Mouse (Mus musculus): ENCODE measurements at regions not wholly inside any gene's neighbourhood (a gene's known extent, or its start where the extent isn't known, plus 50 kb on each side); places are given as distances from the start of the nearest gene placed in this dataset.
"Not testable (repeated sequence)": the region's sequence is repeated elsewhere in the genome, so short reads cannot be mapped to it uniquely, and the experiment has no call there.

DNA sequence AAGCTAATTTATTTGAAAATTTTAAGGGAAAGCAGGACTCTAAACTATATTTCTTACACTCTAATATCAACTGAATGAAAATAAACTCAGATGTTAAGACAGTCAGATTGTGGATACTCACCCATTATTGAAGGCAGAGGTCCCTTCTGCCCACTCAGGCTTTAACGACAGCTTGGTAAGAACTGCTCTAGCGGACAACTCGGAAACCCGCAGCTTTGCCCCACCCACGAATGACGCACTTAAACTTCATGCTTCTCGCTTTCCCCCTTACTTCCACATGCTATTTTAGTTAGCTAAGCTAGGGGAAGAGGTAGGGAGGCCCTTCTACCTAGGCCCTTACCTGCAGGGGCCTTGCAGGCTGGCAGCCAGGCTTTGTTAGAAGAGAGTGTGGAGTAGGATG is 50.8 kb upstream of the Elmo1 start:
- no peak for DNase-seq (ENCODE audit: low spot score in 2 of 2)

DNA sequence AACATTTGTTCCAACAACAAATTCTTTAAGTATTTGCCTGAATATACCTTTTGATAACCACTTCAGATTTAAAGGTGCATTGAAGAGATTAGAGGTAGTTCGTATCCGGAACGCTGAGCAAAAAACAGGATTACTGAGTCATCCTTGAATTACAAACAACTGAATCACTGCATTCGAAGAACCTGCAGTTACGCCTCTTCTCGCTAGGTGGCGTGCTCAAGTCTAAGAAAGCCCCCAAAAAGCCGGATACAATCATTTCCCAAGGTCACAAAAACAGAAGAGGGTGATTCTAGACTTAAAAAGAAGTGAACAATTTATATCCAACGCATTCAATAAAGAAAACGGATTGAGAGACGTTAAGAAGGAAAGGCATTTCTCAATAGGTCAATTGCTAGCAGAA is 51.9 kb upstream of the Elmo1 start:
- DNase-seq (ENCODE audit: low spot score in 2 of 2), result no peak

DNA sequence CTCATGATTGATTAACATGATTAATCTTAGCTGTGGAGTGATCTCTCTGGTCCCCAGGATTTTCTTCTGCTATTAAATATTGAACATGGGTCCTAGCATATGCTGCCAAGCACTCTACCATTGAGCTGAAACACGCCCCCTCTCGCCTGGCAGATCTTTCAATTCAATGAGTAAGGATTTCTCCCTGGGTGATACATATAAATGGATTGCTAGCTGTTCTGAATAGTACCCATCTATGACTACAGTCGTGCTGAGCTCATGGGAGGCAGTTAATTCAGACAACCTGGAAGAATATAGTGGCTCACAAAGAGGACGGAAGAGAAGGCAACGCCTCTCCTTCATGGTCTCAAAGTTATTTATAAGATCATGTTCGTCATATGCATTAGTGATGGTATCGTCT is 53.0 kb upstream of the Elmo1 start:
- no peak for DNase-seq (ENCODE audit: low spot score in 2 of 2)

DNA sequence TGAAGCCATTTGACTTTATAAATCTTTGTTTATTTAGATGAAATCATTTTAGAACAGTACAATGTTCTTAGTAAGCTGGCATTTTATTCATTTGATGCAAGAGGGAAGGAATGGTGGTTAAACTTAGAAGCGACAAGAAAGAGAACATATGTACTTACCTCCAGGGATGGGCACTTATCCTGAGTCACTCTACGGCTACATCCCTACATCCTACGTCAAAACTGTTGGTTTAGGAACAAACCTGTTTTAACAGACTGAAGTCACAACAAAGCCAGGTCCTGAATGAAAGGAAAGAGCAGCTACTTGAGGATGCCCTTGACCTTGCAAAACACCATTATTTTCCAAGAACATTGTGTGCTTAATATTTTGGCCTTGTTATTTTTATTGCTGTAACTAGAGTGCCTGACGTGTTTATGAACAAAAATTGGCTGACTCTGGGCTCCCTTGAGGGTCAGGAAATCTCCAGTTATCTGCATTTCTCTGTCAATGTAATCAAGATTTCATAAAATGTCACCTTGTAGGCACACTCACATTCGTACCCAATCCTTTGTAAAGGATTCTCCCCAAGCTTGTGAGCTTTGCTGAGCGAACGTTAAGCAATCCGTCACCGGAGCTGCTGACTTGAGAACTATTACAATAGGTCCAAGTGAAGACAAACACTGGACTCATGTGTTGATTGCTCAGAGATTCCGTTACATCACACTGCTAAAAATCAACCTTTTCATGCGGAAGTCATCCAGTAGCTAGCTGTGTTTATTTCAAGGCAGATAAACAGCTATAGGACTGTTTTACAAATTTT is 56.3 kb upstream of the Elmo1 start:
- no peak for DNase-seq (ENCODE audit: low spot score in 2 of 2)

DNA sequence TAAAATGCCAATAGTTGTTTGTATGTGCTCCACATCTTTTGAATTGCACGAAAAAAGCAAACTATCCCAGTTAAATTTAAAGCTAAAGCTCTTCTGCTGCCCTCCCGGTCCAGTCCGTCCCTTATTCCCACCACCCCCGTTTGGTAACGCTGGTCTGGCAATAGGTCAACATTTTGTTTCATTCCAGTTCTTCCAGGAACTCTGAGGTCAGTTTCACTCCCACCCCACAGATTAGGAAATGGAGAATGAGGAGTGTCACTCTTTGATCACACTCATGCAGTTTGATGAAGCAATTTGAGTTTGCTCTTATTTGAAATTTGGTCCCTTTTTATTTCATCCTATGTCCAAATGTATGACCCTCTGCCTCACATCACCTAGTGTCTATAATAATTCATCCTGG is 58.7 kb upstream of the Elmo1 start:
- DNase-seq (ENCODE audit: low spot score in 2 of 2), result no peak

DNA sequence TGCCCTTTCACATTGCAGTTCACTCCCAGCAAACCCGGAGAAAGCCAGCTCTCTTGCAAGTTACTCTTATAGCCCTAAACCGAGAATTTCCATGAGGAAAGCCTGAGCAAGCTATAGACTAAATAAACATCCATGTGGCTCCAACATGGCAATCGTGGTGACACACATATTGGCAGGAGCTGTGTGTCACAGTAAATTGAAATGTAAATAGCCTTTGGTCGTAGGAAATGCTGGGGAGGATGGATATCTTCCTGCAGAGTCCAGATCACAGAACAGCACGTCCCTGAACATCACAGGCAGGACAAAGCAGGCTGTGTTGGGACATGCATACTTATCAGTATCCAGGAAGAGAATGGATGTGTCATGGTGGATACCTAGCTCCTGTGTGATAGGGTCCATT is 59.3 kb upstream of the Elmo1 start:
- no peak for DNase-seq (ENCODE audit: low spot score in 2 of 2)

DNA sequence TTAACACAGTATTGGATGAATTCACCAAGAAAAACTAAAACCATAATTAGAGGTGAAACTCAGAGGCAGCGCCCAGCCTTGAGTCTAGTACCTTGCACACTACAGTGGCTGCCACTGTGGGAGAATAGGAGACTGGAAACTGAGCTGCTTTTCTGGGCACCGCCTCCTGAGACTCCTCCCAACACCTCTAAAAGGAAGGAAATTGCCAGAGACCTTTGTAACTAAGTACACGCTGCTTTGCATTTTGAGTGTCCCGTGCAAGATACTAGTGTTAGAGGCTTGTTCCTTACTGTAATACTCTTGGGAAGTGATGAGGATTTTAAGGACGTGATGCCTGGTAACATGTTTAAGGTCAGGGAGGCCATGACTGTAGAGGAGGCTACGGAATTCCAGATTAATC is 63.8 kb upstream of the Elmo1 start:
- DNase-seq (ENCODE audit: low spot score in 2 of 2), result no peak

DNA sequence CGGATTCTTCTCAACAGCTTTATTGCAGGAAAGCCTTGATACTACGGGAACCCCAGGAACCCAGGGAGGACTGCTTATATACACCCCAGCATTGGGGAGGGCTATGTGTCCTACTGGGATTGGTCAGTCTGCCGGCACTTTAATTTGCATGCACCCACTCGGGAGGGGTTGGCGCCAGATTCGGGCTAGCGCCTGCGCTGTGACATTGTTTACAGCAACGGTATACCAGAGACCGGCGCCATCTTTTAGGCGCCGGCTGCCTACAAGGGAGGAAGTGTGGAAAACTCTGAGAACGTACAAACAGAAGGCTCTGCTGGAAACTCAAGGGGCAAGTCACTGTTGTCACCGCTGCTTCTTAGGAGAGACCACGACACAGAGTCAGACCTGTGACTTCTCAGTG is 73.9 kb upstream of the Elmo1 start:
- DNase-seq (ENCODE audit: low spot score in 2 of 2), result not testable (repeated sequence)

DNA sequence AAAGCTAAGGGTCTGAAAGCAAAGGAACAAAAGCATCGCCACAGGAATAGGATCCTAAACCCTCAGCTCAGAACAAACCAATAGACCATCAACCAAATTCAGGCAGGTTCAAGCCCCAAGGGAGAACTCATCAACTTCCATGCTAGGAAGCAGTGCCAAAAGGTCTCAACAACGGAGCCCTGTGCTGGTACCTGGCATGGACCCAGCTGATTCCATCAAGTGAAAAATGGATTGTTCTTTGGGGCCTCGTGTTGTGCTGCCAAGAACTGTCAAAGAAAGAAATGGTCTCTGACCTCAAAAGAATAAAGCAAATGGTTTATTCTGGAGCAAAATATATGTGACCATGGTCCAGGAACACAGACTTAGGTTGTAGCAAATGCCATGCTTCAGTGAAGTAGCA is 77.8 kb upstream of the Elmo1 start:
- peak in 1 of 2 experiments; percentile 9 for DNase-seq (ENCODE audit: low spot score in 2 of 2)

DNA sequence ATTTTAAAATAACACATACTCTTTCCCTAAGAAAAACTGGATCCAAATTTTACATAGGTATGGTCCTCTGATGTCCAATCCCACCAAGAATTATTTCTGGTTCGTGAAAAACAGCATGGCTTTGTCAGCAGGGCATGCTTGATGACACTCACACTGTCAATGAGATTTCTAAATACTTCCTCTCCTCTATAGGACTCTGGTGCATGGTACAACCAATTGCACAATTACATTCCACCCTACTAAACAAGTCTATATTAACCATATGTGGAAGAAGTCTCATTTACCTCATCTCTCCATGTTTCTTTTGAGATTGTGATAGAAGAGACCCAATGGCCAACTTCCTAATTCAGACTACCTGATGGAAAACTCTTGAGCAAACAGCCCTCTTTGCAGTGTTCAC is 81.2 kb upstream of the Elmo1 start:
- no peak for DNase-seq (ENCODE audit: low spot score in 2 of 2)

DNA sequence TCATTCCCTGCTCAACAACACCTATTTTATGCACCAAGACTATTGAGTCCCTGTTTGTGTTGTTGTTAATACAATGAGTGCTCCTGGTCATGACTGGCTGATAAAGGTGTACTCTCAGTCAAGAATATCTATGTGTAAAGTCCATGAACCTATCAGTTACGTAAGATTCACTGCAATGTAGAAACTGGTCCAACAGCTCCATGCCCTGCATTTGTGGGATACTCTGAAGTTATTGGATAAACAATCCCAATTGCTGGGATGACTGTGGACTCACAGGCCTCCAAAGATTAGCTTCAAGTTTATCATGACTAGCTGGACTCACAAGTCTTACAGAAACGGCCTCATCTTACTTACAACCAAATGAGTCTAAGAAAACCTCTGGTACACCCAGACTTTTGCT is 82.8 kb upstream of the Elmo1 start:
- no peak for DNase-seq (ENCODE audit: low spot score in 2 of 2)

DNA sequence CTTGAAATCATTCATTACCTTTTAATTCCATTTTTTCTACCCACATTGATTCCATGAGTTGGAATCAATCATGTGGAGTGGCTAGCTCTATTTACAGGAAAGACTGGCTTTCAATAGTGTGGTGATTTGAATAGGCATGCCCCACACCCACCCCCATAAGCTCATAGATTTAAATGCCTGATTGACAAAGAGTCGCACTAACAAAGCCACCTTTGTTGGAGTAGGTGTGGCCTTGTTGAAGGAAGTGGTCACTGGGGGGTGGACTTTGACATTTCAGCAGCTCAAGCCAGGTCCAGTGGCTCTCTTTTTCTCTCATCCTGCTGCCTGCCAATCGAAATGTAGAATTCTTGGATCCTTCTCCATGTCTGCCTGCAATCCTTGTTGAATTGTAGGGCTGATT is 92.8 kb upstream of the Elmo1 start:
- DNase-seq (ENCODE audit: low spot score in 2 of 2), result no peak

DNA sequence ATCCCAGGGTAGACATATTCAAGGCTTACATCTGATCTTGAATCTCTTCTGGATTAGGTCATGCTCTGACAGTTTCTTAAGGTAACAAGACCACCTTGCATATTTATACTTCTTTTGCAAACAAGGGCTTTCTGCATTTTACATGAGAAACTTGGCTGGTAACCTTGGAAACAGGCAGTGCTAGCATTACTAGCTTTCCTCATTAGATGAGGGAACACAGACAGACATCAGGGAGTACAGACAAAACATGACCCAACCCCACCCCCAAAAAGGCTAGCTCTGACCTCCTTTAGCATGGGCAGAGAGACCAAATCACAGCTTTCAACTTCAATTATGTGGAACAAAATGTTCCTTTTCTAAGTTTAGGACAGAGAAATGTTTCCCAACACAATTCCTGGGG is 114.8 kb upstream of the Elmo1 start:
- DNase-seq (ENCODE audit: low spot score in 2 of 2), result no peak

DNA sequence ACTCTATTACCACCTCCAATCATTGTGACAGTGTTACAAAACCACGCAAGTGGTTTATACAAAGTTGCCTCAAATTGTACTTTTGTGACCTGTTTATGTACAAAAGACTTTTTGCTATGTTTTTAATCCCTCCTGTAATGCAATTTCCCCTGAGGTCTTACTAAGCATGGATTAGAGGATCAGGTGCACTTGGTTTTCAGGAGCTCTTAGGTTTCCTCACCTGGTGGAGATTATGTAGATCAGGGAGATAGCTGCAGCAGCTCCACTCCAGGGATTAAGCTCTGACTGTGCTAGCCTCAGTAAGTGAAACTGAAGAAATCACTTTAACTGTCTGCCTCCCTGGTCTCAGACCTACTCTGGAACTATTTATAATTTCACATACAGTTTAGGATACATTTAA is 123.8 kb upstream of the Elmo1 start:
- no peak for DNase-seq (ENCODE audit: low spot score in 2 of 2)

DNA sequence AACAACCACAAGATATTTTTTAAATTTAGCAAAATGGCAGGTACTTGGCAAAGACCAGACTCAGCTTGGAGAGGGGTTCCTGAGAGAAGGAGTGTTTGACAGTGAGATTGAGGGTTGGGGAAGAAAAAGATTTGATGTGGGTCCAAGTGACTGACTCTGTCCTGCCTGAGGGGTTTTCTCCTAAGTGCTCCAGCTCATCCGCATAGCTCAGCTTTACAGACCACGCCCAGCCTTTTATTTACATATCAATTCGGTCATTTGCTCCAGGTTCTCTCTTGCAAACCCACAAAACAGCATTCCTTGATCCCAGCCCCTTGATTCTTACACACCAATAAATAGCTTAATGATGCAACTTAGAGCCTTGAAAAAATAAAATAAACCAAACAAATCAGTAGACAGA is 127.4 kb upstream of the Elmo1 start:
- no peak for DNase-seq (ENCODE audit: low spot score in 2 of 2)

DNA sequence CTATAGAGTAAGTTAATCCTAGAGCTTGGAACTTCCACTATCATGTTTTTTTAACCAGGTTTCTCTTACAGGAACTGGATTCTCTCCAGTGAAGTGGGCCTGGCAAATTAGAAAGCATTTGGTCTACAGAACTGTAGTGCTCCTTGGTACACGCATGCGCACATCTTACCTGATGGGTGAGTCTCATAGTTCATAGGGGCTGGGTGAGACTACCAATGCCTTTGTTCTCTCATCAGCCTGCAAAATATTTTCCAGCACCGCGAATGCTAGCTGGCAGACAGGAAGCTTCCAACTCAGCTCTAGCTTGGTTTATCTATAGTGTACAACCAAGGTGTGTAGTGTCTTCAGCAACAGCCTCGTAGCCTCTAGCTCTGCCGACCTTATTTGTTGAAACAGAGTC is 104.7 kb upstream of the Gpr141 start:
- DNase-seq (ENCODE audit: low spot score in 2 of 2), result no peak

DNA sequence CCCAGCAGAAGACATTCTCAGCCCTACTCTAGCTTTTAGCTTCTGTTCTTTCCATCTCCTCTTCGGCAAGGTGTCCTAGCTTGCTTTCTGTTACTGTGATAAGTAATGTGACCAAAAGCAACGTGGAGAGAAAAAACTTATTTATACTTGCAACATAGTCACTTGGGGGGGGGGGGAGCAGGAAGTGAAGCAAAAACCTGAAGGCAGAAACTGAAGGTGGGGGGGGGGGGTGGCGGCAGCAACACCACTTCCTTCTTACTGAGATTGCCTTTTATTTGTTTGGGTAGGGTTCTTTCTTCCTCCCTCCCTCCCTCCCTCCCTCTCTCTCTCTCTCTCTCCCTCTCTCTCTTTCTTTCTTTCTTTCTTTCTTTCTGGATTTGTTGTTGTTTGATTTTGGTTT is 103.8 kb upstream of the Gpr141 start:
- DNase-seq (ENCODE audit: low spot score in 2 of 2), result no peak

DNA sequence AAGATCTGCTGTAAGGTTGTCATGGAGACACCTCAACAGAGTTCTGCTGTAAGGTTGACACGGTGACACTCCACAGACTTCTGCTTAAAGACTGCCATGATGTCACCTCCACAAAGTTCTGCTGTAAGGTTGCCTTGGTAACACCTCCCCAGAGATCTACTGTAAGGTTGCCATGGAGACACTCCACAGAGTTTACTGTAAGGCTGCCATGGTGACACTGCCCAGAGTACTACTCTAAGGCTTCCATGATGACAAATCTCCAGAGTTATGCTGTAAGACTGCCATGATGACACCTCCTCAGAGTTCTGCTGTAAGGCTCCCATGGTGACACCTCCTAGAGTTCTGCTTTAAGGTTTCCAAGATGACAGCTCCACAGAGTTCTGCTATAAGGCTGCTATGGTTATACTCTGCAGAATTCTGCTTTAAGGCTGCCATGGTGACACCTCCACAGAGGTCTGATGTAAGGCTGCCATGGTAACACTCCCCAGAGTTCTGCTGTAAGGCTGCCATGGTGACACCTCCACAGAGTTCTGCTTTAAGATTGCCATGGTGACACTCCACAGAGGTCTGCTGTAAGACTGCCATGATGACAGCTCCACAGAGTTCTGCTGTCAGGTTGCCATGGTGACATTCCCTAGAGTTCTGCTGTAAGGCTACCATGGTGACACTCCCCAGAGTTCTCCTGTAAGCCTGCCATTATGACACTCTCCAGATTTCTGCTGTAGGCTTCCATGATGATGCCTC is 97.2 kb upstream of the Gpr141 start:
- no peak for DNase-seq (ENCODE audit: low spot score in 2 of 2)

DNA sequence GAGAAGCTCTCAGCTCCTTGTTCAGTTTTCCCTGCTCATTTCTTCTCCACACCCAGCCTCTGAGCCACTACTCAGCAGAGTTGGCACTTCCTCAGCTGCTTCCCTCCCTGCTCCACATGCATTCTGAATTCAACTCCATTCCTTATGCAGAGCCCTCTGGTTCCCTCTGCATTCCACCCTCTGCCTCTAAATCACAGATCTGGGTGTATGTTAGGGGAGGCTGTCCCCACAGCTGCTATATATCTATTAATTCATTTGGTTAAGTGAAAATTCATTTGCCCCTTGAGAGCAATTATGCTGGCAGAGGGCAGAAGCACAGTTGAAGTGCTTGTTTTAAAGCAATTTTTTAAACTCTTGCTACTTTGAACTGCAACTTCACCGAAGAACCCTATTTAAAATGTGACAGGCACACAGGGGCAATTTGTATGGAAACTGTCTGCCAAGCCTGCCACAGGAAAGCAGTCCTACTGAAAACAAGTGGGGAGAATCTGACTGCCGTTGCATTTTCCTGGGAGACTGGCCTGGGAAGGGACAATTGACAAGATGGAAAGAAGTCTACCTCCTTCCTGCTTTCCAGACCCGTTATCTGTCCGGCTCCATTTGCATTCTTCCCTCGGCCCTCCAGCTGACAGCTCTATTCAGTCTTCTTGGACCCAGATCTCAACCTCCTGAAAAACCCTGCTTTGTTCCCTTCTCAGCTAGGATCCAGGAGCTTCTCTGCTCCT is 88.0 kb upstream of the Gpr141 start:
- DNase-seq (ENCODE audit: low spot score in 2 of 2), result no peak

DNA sequence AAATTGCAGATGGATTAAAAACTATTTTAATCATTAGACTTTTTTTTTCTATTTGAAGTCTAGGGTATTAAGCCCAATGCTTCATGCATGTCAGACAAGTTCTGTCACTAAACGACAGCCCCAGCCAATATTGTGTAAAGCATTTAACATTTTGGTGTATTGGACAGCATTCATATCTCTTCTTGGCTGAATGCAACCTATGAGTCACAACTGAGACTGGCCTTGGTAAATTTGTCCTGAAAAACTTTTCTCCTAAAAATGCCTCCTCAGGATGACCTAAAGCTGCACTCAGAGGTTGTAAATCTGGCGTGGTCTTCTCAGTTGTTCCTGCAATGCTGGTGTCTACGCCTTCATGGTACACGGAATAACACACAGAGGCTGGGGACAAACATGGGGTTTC is 78.7 kb upstream of the Gpr141 start:
- no peak for DNase-seq (ENCODE audit: low spot score in 2 of 2)

DNA sequence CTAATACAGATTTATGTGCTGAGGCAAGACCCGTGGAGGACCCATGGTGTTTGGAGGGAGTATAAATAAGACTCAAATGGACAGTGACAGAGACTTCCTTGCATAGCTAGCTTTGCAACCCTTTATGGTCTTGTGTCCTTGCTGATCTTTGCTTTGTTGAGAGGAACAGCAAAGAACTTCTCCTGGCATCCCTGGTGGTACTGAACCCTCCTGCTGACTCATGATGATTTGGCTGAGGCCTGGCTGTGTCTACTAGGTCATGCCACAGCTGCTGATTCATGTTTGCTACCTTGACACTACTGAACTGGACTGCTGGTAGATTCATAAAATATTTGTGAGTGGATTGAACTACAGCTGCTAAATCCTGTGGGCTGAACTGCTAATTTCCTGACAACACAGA is 73.1 kb upstream of the Gpr141 start:
- DNase-seq (ENCODE audit: low spot score in 2 of 2), result no peak
